Mouse (Mus musculus) lung, embryonic 15.5 days (tissue): Measurements from ENCODE around the gene Cpne4. TPM values are rescaled to one million over a fixed set of nuclear protein-coding genes. Genes with fewer than 3 reads are reported as not detected.

Source experiments
- ATAC-seq: fragments of 200-750 bp; cut with Nextera tagmentation; 2 replicates; pipeline ENCODE4 v1.8.0; 2017; ENCODE audit warnings: moderate number of reproducible peaks, borderline replicate concordance; ENCODE audit not compliant: low FRiP score, low TSS enrichment; ENCODE audit errors: extremely low read depth
- H3K27ac ChIP-seq: fragments of 300-500 bp; sonication (generic); 2 replicates; pipeline ENCODE4 v1.5.1; 2015; ENCODE audit warnings: moderate library complexity, mild to moderate bottlenecking, inconsistent platforms
- H3K27me3 ChIP-seq: fragments of 300-500 bp; sonication (generic); 2 replicates; pipeline ENCODE4 v1.6.1; 2015; ENCODE audit warnings: inconsistent platforms
- H3K36me3 ChIP-seq: fragments of 300-500 bp; sonication (generic); 2 replicates; pipeline ENCODE4 v1.6.1; 2015; ENCODE audit warnings: inconsistent platforms
- H3K4me1 ChIP-seq: fragments of 300-500 bp; sonication (generic); 2 replicates; pipeline ENCODE4 v1.6.1; 2015; ENCODE audit warnings: inconsistent platforms
- H3K4me2 ChIP-seq: fragments of 300-500 bp; sonication (generic); 2 replicates; pipeline ENCODE4 v1.6.1; 2015; ENCODE audit warnings: inconsistent platforms, mild to moderate bottlenecking, moderate library complexity
- H3K4me3 ChIP-seq: fragments of 300-500 bp; sonication (generic); 2 replicates; pipeline ENCODE4 v1.5.1; 2015; ENCODE audit warnings: mild to moderate bottlenecking, inconsistent platforms
- H3K9ac ChIP-seq: fragments of 300-500 bp; sonication (generic); 2 replicates; pipeline ENCODE4 v1.6.1; 2015; ENCODE audit warnings: inconsistent platforms
- H3K9me3 ChIP-seq: fragments of 300-500 bp; sonication (generic); 2 replicates; pipeline ENCODE4 v1.6.1; 2016; ENCODE audit warnings: inconsistent platforms
- WGBS: fragments of 180-500 bp; shearing (Covaris S2); methylation state at CpG from one replicate; pipeline ENCODE4 v1.1.7; 2015; 5-methylcytosine and 5-hydroxymethylcytosine counted together
- polyA plus RNA-seq: library from polyadenylated mRNA; unstranded; fragments of >200 nt; fragmentation: Nextera tagmentation; extraction: Ambion mirVana; gene quantifications from 2 replicates; pipeline ENCODE4 v1.2.1, GENCODE M21; 2015

Gene Cpne4
- polyA plus RNA-seq, 1 experiment from 2014 or later = 0.26 TPM

DNA sequence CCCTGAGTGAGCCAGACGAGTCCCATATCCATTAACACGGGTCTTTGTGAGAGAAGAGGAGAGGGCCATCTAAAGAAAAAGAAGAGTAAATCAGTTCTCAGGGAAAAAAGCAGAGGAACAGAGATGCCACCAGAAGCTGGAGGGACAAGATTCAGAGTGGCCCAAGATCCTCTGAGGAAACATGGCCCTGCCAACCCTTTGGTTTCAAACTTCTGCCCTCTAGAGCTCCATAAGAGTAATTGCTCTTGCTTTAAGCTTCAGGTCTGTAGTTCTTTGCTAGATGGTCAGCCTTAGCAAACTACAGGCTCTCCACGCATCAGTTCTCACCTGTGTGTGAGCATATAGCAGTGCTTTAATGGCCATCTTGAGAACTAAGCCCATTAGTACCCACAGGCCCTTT, 343.4 kb downstream of the Cpne4 start:
- Histone ChIP-seq H3K4me1 (no peaks in the 10 kb centered on the region), H3K27ac (no peak overlapping the region), H3K4me3 (no peak overlapping the region), H3K27me3 (no peaks in the 10 kb centered on the region), H3K9ac (no peak overlapping the region), H3K9me3 (no peaks in the 10 kb centered on the region), H3K36me3 (no peaks in the 10 kb centered on the region), H3K4me2 (no peak overlapping the region)
- ATAC-seq = no peak
- WGBS = 81% methylated on average over 3 of the region's 3 CpGs

DNA sequence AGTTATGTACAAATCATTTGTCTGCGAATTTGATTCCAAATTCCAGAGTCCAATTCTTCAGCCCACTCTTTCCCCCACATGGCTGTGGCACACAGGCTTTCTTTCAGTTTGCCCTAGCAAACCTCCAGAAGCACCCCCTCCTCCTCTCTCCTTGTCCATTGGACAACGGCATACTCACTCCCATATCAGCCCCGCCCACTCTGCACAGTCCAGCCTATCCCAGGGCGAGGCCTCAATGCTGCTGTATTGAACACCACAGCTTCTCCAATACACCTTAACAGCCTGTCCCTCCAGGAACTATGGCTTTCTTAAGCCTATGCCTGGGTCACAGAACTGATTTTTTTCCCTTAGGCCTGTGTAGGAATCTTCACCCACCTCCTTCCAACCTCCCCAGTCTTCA, 348.3 kb downstream of the Cpne4 start:
- H3K9me3 ChIP-seq = no peaks in the 10 kb centered on the region

DNA sequence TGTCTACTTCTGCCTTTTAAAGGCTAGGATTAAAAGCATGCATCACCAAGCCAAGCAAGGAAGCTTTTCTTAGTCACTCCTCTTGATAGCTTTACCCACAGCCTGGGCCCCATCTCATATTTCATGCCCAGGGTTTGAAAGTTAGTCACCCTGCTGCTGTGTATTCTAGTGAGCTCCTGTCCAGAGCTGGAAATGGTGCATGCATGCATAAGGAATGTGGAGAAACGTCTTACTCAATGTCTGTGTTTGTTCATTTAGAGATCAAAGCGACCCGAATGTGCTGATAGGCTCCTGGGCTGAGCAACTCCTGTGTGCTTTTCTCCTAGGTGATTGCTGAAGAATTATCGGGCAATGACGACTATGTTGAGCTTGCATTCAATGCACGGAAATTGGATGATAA, 354.0 kb downstream of the Cpne4 start:
- H3K27me3 ChIP-seq = no peaks in the 10 kb centered on the region
- no peak overlapping the region for H3K9ac ChIP-seq
- H3K9me3 ChIP-seq = no peaks in the 10 kb centered on the region
- H3K36me3 ChIP-seq = no peaks in the 10 kb centered on the region
- WGBS = 20% methylated on average over 6 of the region's 6 CpGs
- H3K4me1 ChIP-seq = no peaks in the 10 kb centered on the region
- no peak overlapping the region for H3K4me2 ChIP-seq
- H3K4me3 ChIP-seq = no peak overlapping the region
- peak overlapping the region; percentile 19; the same call in 1 of the 2 replicates for H3K27ac ChIP-seq
- ATAC-seq = peak; percentile 72; the same call in 1 of the 2 replicates

More for the DNA sequence above, 348.3 kb downstream of the Cpne4 start:
- no peaks in the 10 kb centered on the region for H3K27me3 ChIP-seq
- no peak overlapping the region for H3K4me2 ChIP-seq
- H3K4me3 ChIP-seq = no peak overlapping the region
- H3K36me3 ChIP-seq = no peaks in the 10 kb centered on the region
- no peak for ATAC-seq
- 71% methylated on average over 4 of the region's 4 CpGs for WGBS
- H3K27ac ChIP-seq = no peak overlapping the region
- no peak overlapping the region for H3K9ac ChIP-seq
- H3K4me1 ChIP-seq = no peaks in the 10 kb centered on the region

DNA sequence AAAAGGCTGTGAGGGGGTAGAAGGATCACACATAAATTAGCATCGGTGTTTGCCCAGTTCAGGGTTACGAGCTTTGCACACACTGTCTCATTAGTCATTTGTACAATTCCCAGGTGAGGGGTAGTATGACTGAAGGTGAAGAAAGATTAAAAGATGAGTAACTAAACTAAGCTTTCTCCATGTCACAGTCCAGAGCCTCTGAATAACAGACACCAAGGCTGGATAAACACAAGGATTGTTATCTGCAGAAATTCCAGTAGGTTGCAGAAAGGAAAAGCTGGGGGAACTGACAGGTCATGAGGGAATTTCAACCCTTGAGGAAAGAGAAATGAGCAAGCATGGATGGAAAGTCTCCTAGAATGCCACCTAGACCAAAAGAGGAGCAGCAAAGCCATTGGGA, 354.7 kb downstream of the Cpne4 start:
- no peak overlapping the region for H3K9ac ChIP-seq
- H3K27me3 ChIP-seq = no peaks in the 10 kb centered on the region
- no peaks in the 10 kb centered on the region for H3K4me1 ChIP-seq
- ATAC-seq = no peak
- H3K4me2 ChIP-seq = no peak overlapping the region
- 42% methylated on average over 2 of the region's 2 CpGs for WGBS
- H3K4me3 ChIP-seq = no peak overlapping the region
- H3K9me3 ChIP-seq = no peaks in the 10 kb centered on the region
- H3K27ac ChIP-seq = 0 out of 2 replicates have a peak overlapping the region, but pooled peaks have one; percentile 19
- H3K36me3 ChIP-seq = no peaks in the 10 kb centered on the region

DNA sequence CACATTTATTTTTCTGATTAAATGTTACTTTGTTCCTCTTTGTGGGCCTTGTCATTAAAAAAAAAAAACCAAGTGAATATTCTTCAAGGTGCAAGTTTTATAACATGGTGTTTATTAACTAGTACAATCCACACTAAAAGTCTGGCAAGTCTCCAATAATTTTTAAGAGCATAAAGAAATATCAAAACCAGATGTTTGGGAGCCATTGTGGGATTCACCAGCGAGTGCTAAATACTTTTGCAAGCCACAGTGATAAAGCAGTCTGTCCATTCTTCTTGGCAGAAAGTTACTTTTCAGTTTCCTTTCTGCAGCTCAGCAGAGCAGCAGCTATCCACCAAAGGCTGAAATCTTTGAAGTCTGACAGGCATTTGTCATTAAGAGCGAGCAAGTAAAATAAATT, 365.6 kb downstream of the Cpne4 start:
- H3K4me1 ChIP-seq = no peaks in the 10 kb centered on the region
- no peak overlapping the region for H3K4me2 ChIP-seq
- no peak overlapping the region for H3K9ac ChIP-seq
- H3K27me3 ChIP-seq = no peaks in the 10 kb centered on the region
- no peaks in the 10 kb centered on the region for H3K36me3 ChIP-seq
- no peak overlapping the region for H3K27ac ChIP-seq
- no peaks in the 10 kb centered on the region for H3K9me3 ChIP-seq
- WGBS = 36% methylated on average over 2 of the region's 2 CpGs
- H3K4me3 ChIP-seq = no peak overlapping the region
- ATAC-seq = no peak

DNA sequence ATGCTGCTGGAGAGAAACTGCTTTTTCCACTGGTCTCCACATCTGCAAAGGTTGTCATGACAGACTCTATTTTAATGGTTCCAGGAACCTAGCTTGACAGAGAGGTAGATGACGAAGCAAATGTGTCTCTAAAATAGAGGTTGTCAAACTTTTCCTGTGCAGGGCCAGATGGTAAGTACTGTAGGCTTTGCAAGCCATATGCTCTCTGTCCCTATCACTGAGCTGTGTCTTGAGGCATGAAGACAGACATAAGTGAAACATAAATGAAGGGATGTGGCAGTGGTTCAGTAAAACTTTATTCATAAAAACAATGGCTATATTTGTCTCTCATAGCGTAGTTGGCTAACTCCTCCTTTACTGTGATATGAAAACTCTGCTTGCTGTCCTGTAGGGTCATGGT, 366.2 kb downstream of the Cpne4 start:
- ATAC-seq = no peak
- H3K27ac ChIP-seq = no peak overlapping the region
- no peak overlapping the region for H3K9ac ChIP-seq
- H3K4me2 ChIP-seq = no peak overlapping the region
- no peaks in the 10 kb centered on the region for H3K4me1 ChIP-seq
- WGBS = 50% methylated on average over 2 of the region's 2 CpGs
- no peaks in the 10 kb centered on the region for H3K9me3 ChIP-seq
- no peaks in the 10 kb centered on the region for H3K36me3 ChIP-seq
- H3K4me3 ChIP-seq = no peak overlapping the region
- H3K27me3 ChIP-seq = no peaks in the 10 kb centered on the region

DNA sequence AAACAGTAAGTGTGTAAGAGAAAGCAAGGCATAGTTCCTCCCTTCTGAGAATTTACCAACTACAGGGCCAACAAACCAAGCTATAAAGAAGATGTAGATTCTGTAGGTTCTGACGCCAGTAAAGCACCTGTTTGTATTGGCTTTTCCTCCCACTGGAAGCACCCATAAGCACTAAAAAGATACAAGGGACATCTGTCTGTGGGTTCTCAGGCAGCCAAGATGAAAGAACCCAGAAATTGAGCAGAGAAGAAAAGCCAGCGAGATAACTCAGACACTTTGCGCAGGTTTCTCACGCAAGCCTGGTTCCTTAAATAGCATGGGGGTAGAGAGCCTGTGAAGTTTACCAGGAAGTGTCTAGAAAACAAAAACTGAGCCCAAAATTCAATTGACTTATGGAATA, 374.1 kb downstream of the Cpne4 start:
- H3K27me3 ChIP-seq = no peaks in the 10 kb centered on the region
- H3K4me1 ChIP-seq = no peaks in the 10 kb centered on the region
- H3K4me2 ChIP-seq = no peak overlapping the region
- 89% methylated on average over 4 of the region's 4 CpGs for WGBS
- no peak overlapping the region for H3K27ac ChIP-seq
- H3K4me3 ChIP-seq = no peak overlapping the region
- no peaks in the 10 kb centered on the region for H3K36me3 ChIP-seq
- H3K9ac ChIP-seq = no peak overlapping the region
- no peaks in the 10 kb centered on the region for H3K9me3 ChIP-seq
- no peak for ATAC-seq

DNA sequence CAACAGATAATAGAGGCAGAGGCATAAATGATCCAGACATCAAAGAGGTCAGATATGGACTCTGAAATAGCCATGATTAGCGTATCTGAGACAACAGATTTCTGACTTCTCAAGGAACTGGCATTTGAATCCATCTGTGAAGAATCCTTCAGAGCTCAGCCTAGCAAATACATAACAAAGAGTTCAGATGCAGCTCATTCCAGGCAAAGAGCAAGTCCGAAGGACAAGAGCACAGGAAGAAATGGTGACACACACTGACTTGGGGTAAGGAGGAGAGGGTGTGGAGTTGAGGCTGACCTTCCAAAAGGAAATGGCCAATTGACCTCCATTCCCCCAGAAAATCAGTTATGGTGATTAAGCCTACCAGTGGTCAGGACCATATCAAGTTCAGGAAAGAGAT, 375.0 kb downstream of the Cpne4 start:
- H3K27me3 ChIP-seq = no peaks in the 10 kb centered on the region
- H3K4me2 ChIP-seq = no peak overlapping the region
- H3K4me1 ChIP-seq = no peaks in the 10 kb centered on the region
- no peaks in the 10 kb centered on the region for H3K9me3 ChIP-seq
- H3K9ac ChIP-seq = no peak overlapping the region
- H3K36me3 ChIP-seq = no peaks in the 10 kb centered on the region
- H3K27ac ChIP-seq = no peak overlapping the region
- H3K4me3 ChIP-seq = no peak overlapping the region
- no peak for ATAC-seq
- WGBS = 65% methylated on average over 2 of the region's 2 CpGs

DNA sequence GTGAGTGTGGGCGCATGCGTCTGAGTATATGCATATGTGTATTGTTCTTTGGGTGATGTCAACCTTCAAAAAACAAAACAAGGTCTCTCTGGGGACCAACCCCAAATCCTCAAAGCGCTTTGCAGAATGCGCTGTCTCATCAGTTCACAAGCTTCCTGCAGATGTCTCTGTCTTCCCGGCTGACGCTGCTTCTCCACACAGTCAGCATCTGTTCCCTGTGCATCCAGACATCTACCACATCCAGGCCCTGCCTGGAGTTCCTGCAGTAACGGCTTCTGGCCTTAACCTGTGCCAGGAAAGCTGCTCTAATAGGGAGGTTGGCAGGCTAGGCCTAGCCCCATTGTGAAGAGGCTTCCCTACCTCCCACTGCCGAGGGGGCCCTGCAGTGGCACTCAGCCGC, 381.7 kb downstream of the Cpne4 start:
- no peaks in the 10 kb centered on the region for H3K4me1 ChIP-seq
- no peak overlapping the region for H3K27ac ChIP-seq
- 70% methylated on average over 9 of the region's 9 CpGs for WGBS
- H3K9me3 ChIP-seq = no peaks in the 10 kb centered on the region
- no peaks in the 10 kb centered on the region for H3K27me3 ChIP-seq
- no peak overlapping the region for H3K4me2 ChIP-seq
- no peak for ATAC-seq
- H3K9ac ChIP-seq = no peak overlapping the region
- no peaks in the 10 kb centered on the region for H3K36me3 ChIP-seq
- H3K4me3 ChIP-seq = no peak overlapping the region

DNA sequence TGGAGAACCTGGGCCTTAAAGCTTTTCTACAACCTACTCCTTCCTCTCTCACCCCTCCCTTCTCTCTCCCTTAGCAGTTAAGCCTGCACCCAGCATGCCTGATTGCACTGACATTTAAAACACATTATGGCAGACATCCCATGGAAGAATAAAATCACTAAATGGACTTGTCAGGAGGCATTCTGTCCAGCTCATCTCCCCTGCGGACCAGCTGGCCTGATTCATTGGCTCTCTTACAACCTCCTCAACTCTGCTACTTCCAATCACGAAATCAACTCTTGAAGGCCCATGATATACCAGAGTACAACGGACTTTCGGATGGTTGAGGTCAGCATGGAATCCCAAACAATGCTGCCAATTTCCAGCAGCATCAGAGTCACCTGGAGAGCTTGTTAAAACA, 393.3 kb downstream of the Cpne4 start:
- no peak overlapping the region for H3K27ac ChIP-seq
- H3K36me3 ChIP-seq = no peaks in the 10 kb centered on the region
- H3K4me3 ChIP-seq = no peak overlapping the region
- WGBS = 66% methylated on average over 4 of the region's 4 CpGs
- no peaks in the 10 kb centered on the region for H3K27me3 ChIP-seq
- H3K4me1 ChIP-seq = no peaks in the 10 kb centered on the region
- ATAC-seq = no peak
- no peak overlapping the region for H3K4me2 ChIP-seq
- no peaks in the 10 kb centered on the region for H3K9me3 ChIP-seq
- H3K9ac ChIP-seq = no peak overlapping the region

DNA sequence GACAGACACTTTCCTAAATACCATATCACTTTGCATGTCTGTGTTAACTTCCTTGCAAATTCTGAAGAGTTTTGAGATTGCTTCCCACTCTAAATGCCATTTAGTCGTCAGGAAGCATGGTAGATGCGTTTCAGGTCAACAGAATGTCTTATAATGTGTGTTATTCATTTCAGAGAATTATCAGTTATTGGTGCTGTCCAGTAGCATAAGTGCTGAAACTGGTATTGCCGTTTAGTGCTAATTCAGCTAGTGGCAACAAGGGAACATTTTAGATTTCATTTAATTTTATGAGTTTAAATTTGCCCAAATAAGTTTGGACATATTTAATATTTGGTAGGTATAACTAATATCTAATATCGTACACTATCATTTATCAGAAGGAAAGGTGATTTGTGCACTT, 403.5 kb downstream of the Cpne4 start:
- Histone ChIP-seq H3K36me3 (no peaks in the 10 kb centered on the region), H3K9me3 (no peaks in the 10 kb centered on the region), H3K4me1 (no peaks in the 10 kb centered on the region), H3K4me2 (no peak overlapping the region), H3K27ac (no peak overlapping the region), H3K9ac (no peak overlapping the region), H3K27me3 (no peaks in the 10 kb centered on the region), H3K4me3 (no peak overlapping the region)
- 48% methylated on average over 4 of the region's 4 CpGs for WGBS
- ATAC-seq = no peak

DNA sequence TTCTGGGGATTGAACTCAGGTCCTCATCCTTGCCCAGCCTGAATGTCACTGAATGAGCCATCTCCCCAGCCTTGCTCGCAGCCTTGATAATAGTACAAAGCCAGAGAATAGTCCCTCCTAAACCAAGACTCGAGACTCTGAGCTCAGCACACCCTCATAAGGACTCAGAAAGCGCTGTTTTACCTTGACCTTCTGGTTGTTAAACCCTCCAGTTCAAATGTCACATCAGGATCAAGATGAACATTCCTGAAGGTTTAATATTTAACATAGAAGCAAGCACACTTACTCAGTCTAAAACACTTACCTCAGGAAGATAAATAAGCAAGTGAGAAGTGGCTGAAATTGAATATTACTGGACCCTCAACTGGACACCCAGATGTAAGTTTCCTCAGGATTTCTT, 405.1 kb downstream of the Cpne4 start:
- no peaks in the 10 kb centered on the region for H3K36me3 ChIP-seq
- H3K4me3 ChIP-seq = no peak overlapping the region
- H3K9me3 ChIP-seq = no peaks in the 10 kb centered on the region
- no peak overlapping the region for H3K4me2 ChIP-seq
- H3K27ac ChIP-seq = no peak overlapping the region
- H3K27me3 ChIP-seq = no peaks in the 10 kb centered on the region
- WGBS = 45% methylated on average over 3 of the region's 3 CpGs
- no peaks in the 10 kb centered on the region for H3K4me1 ChIP-seq
- no peak for ATAC-seq
- no peak overlapping the region for H3K9ac ChIP-seq

DNA sequence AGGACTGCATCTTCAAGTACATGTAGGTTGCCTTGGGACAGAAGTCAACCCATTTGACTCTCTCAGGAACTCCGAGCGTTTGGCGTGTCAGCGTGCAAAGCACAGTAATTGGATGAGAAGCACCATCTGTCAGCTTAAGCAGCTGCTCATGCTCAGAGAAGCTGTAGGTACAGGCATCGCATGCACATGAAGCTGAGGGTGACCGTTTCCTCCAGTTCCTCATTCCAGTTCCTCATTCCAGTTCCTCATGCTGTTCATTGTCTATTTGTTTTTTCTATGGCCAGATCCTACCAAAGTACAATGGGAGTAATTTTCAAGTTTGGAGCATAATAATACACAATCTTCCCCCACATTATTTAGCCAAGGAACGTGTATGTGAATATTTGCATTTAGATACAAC, 425.7 kb downstream of the Cpne4 start:
- Histone ChIP-seq H3K9ac (no peak overlapping the region), H3K27me3 (no peaks in the 10 kb centered on the region), H3K4me1 (no peaks in the 10 kb centered on the region), H3K4me2 (no peak overlapping the region), H3K27ac (no peak overlapping the region), H3K9me3 (no peaks in the 10 kb centered on the region), H3K36me3 (no peaks in the 10 kb centered on the region), H3K4me3 (no peak overlapping the region)
- WGBS = 75% methylated on average over 7 of the region's 7 CpGs
- no peak for ATAC-seq
